Mouse (Mus musculus) spleen, adult 2 months (tissue): ENCODE data around the gene Zfp493.
"Not testable (repeated sequence)": the region's sequence is repeated elsewhere in the genome, so short reads cannot be mapped to it uniquely, and the experiment has no call there.

Experiments
- CTCF ChIP-seq: fragments of 200-500 bp; IDR thresholded peaks from 2 replicates; pipeline ENCODE4 v1.5.1; 2011; ENCODE audit warnings: mild to moderate bottlenecking, inconsistent platforms; ENCODE audit not compliant: insufficient read depth, insufficient read length, insufficient replicate concordance; ENCODE audit errors: extremely low read depth
- POLR2A ChIP-seq: fragments of 200-500 bp; IDR thresholded peaks from 2 replicates; pipeline ENCODE4 v1.6.1; 2011; ENCODE audit warnings: low read depth, low read length, inconsistent platforms

DNA sequence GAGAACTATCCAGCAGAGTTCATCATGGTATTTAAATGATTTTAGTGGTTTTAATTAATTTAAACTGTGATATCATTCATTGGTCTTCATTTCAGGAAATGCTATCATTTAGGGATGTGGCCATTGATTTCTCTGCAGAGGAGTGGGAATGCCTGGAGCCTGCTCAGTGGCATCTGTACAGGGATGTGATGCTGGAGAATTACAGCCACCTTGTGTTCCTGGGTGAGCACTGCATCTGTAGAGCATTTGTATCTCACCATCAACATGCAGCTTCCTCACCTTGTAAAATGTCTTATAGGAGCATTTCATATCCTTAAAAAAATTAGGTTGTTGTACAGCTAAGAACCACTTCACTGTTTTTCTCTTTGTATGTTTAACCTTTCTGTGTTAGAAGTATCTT is 53.6 kb downstream of the Zfp493 start:
- TF ChIP-seq POLR2A, CTCF: not testable (repeated sequence)
